ENCODE assay signal across 10 mouse cellular contexts in genomic region chr11:42423231-42423630, GRCm38 (mm10). TPM values are rescaled to one million over a fixed set of nuclear protein-coding genes. Genes with fewer than 3 reads are reported as not detected.
DNase-seq lines count a peak whose midpoint lies in the region; ATAC-seq and TF ChIP-seq lines count a peak whose summit lies in the region.
"Had no signal": no experiment of that assay in that cellular context is flagged by ENCODE, and none has a peak within 500 bp of the region (broad histone marks: within the 10 kb centered on the region; RNA-seq: fewer than 3 reads in every experiment).

No protein-coding gene starts in this region.

- peak; percentile 8 for DNase-seq in kidney, adult 9 months
- peak; percentile 86 for DNase-seq in brain, adult 2 months (ENCODE audit: low read depth, low spot score)
- DNase-seq in forebrain, postnatal 0 days, result peak; percentile 55
- DNase-seq in left cerebral cortex, postnatal 14 days (ENCODE audit: low spot score in 2 of 2), result peak; percentile 59 to 61
- DNase-seq in right cerebral cortex, postnatal 10 days (ENCODE audit: low spot score in 2 of 2), result peak; percentile 50 to 73

- peaks cover 7% of the 10 kb centered on the region; the same call in 1 of the 2 replicates for H3K27me3 ChIP-seq in kidney, embryonic 15.5 days
- H3K27me3 ChIP-seq in ES-Bruce4 (ENCODE audit: control insufficient read depth, insufficient read depth, low read length, poor library complexity, severe bottlenecking), result peaks cover 6% of the 10 kb centered on the region; the same call in 1 of the 2 replicates
- no peaks in the 10 kb centered on the region for H3K27me3 ChIP-seq in forebrain, postnatal 0 days (ENCODE audit: insufficient read depth, low read length)

- peak; percentile 78 for TF ChIP-seq CTCF in ES-Bruce4 (IDR thresholded peaks at IDR 0.05; ENCODE audit: low read depth, low read length)
- peak; percentile 74 for TF ChIP-seq CTCF in forebrain, postnatal 0 days (IDR thresholded peaks at IDR 0.05; ENCODE audit: low read depth)

- no peak for TF ChIP-seq EP300 in ES-Bruce4 (IDR thresholded peaks at IDR 0.05; ENCODE audit: insufficient read depth, low read depth, low read length)

- H3K4me1 ChIP-seq in kidney, embryonic 15.5 days, result peaks cover 9% of the 10 kb centered on the region
- no peaks in the 10 kb centered on the region for H3K4me1 ChIP-seq in ES-Bruce4 (ENCODE audit: control insufficient read depth, insufficient read depth, low read length)
- H3K4me1 ChIP-seq in forebrain, postnatal 0 days (ENCODE audit: insufficient read depth), result no peaks in the 10 kb centered on the region
- H3K4me1 ChIP-seq: liver, embryonic 15.5 days had no signal

- no peak overlapping the region for H3K4me3 ChIP-seq in kidney, embryonic 15.5 days (replicated peaks)
- no peak overlapping the region for H3K4me3 ChIP-seq in ES-Bruce4 (ENCODE audit: low read depth, low read length)
- peak overlapping the region; percentile 74; the same call in 1 of the 2 replicates for H3K4me3 ChIP-seq in forebrain, postnatal 0 days (ENCODE audit: low read depth, low read length)
- H3K4me3 ChIP-seq: embryonic facial prominence, embryonic 12.5 days; liver, embryonic 15.5 days had no signal

- no peaks in the 10 kb centered on the region for H3K36me3 ChIP-seq in kidney, embryonic 15.5 days
- H3K36me3 ChIP-seq in ES-Bruce4 (ENCODE audit: control insufficient read depth, insufficient read depth, low read length, poor library complexity, severe bottlenecking), result no peaks in the 10 kb centered on the region
- no peaks in the 10 kb centered on the region for H3K36me3 ChIP-seq in forebrain, postnatal 0 days (ENCODE audit: insufficient read depth)
- H3K36me3 ChIP-seq: embryonic facial prominence, embryonic 12.5 days; liver, embryonic 15.5 days had no signal

- ATAC-seq in kidney, embryonic 15.5 days (replicated peaks; ENCODE audit: low FRiP score), result no peak
- ATAC-seq in forebrain, postnatal 0 days, result no peak
- no peak for ATAC-seq in megakaryocyte-erythroid progenitor cell, adult 5-6 weeks (replicated peaks; ENCODE audit: low FRiP score, low TSS enrichment, poor library complexity, severe bottlenecking)

- H3K4me2 ChIP-seq in kidney, embryonic 15.5 days, result no peak overlapping the region
- peak overlapping the region; percentile 77 for H3K4me2 ChIP-seq in forebrain, postnatal 0 days (ENCODE audit: low read depth)
- H3K4me2 ChIP-seq: embryonic facial prominence, embryonic 12.5 days; liver, embryonic 15.5 days had no signal

- no peak overlapping the region for H3K9ac ChIP-seq in kidney, embryonic 15.5 days
- H3K9ac ChIP-seq in ES-Bruce4 (ENCODE audit: low read depth, poor library complexity, severe bottlenecking), result no peak overlapping the region
- H3K9ac ChIP-seq in forebrain, postnatal 0 days, result no peak overlapping the region
- H3K9ac ChIP-seq: embryonic facial prominence, embryonic 12.5 days; liver, embryonic 15.5 days had no signal

- intact Hi-C loops in left cerebral cortex, postnatal 14 days (cut with DNase I), result loop anchor here (10.0 kb wide), 2 partner anchors 1558 to 1638 kb away; no protein-coding TSS in a partner anchor

- TF ChIP-seq POLR2A in ES-Bruce4 (IDR thresholded peaks at IDR 0.05; ENCODE audit: insufficient read depth, low read length), result no peak

- 7% methylated on average over 3 of the region's 3 CpGs for WGBS in kidney, embryonic 15.5 days
- WGBS in forebrain, postnatal 0 days, result 9% methylated on average over 3 of the region's 3 CpGs

- H3K9me3 ChIP-seq in kidney, embryonic 15.5 days (replicated peaks), result no peaks in the 10 kb centered on the region
- no peaks in the 10 kb centered on the region for H3K9me3 ChIP-seq in ES-Bruce4 (replicated peaks; ENCODE audit: control insufficient read depth, insufficient read depth, low read length, poor library complexity, severe bottlenecking)
- H3K9me3 ChIP-seq in forebrain, postnatal 0 days (ENCODE audit: low read length), result no peaks in the 10 kb centered on the region
- H3K9me3 ChIP-seq: embryonic facial prominence, embryonic 12.5 days; liver, embryonic 15.5 days had no signal

- no peak overlapping the region for H3K27ac ChIP-seq in kidney, embryonic 15.5 days
- H3K27ac ChIP-seq in ES-Bruce4 (ENCODE audit: insufficient read depth, low read length), result no peak overlapping the region
- no peak overlapping the region for H3K27ac ChIP-seq in forebrain, postnatal 0 days (ENCODE audit: low read depth, low read length)
- H3K27ac ChIP-seq: embryonic facial prominence, embryonic 12.5 days; liver, embryonic 15.5 days had no signal

RNA-seq across cellular contexts. Expression of gene Gabrb2, which starts 3.7 kb away (rescaled TPM):
- polyA plus RNA-seq in kidney, embryonic 15.5 days (2015; fragmentation: Nextera tagmentation; extraction: Ambion mirVana), result 1.3 and 1.4 TPM in 2 replicates
- polyA plus RNA-seq in ES-Bruce4 (2011; ENCODE audit: insufficient read depth, insufficient read length, low read depth, missing spikeins), result not detected in 2 replicates
- 90.0 and 101 TPM in 2 replicates for total RNA-seq in forebrain, postnatal 0 days (2014; rRNA removed)
- 14.4 and 25.9 TPM in 2 replicates for polyA plus RNA-seq in forebrain, postnatal 0 days (2015; fragmentation: Nextera tagmentation; extraction: Ambion mirVana)
- 100 to 1,000 TPM; 178 to 196 TPM for total RNA-seq in left cerebral cortex, postnatal 14 days (2021)
- total RNA-seq in megakaryocyte-erythroid progenitor cell, adult 5-6 weeks (2014; fragmentation: Nextera tagmentation), result not detected in 2 replicates
- not detected in 2 replicates for total RNA-seq in megakaryocyte-erythroid progenitor cell, adult 5-6 weeks (2017)
- polyA plus RNA-seq: liver, embryonic 15.5 days had no signal

Comparison
In these comparisons a context has a peak if more than half of its experiments do, and no peak if none do; other contexts are left out.
1. DNase-seq: peak in every context shown above with its lines; median percentile 86 in brain, adult 2 months; 62 in right cerebral cortex, postnatal 10 days; 60 in left cerebral cortex, postnatal 14 days; 55 in forebrain, postnatal 0 days; 8 in kidney, adult 9 months.
2. RNA of gene Gabrb2, which starts 3.7 kb away (total RNA-seq): 178 to 196 TPM in left cerebral cortex, postnatal 14 days and 90.0 to 101 TPM in forebrain, postnatal 0 days; not detected in megakaryocyte-erythroid progenitor cell, adult 5-6 weeks; every median in the first group is over 10 times any median in the second.